Mouse (Mus musculus): Measurements from ENCODE around the gene Capn12. TPM values are rescaled to one million over a fixed set of nuclear protein-coding genes. Genes with fewer than 3 reads are reported as not detected.

The Capn12 gene
- total RNA-seq (2017) = 0.87 TPM in 1 of 3 replicates, not detected in the others

DNA sequence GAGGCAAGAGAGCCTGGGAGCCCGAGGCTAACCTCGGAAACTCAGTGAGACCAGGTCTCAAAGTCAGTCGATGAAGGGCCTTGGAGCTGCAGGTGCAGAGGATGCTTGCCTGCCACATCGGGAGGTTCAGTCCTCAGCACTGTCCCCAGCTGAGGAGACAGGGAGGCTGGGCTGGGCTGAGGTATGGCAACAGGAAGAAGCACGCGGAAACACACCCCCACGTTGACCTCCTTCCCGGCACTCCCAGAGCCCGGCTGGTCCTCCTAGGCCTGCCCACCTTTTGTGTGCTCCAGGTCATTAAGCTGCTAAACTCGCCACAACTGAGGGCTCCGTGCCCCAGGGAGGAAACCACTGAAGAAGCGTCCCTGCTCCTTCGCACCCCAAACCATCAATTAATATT, at the start of gene Capn12:
TSS of gene Capn12 (plus strand) at position 224 of the 400 bp plus-strand sequence.
- no peak for ATAC-seq (replicated peaks; ENCODE audit: insufficient number of reproducible peaks, low FRiP score, low TSS enrichment, poor library complexity, severe bottlenecking)

- no peak for ATAC-seq (replicated peaks; ENCODE audit: insufficient number of reproducible peaks, low FRiP score, low TSS enrichment, poor library complexity, severe bottlenecking)
Observed at GRCm38 (mm10) chr7:28832137-28832536, 49.1 kb upstream of the Capn12 start.

- ATAC-seq (replicated peaks; ENCODE audit: insufficient number of reproducible peaks, low FRiP score, low TSS enrichment, poor library complexity, severe bottlenecking) = no peak
Observed at GRCm38 (mm10) chr7:28833723-28834347, 47.4 kb upstream of the Capn12 start, which contains the start of gene Lgals4. TSS of gene Lgals4 (plus strand) at chr7:28833854.

- ATAC-seq (replicated peaks; ENCODE audit: insufficient number of reproducible peaks, low FRiP score, low TSS enrichment, poor library complexity, severe bottlenecking) = no peak
Observed at GRCm38 (mm10) chr7:28836936-28837335, 44.3 kb upstream of the Capn12 start.

DNA sequence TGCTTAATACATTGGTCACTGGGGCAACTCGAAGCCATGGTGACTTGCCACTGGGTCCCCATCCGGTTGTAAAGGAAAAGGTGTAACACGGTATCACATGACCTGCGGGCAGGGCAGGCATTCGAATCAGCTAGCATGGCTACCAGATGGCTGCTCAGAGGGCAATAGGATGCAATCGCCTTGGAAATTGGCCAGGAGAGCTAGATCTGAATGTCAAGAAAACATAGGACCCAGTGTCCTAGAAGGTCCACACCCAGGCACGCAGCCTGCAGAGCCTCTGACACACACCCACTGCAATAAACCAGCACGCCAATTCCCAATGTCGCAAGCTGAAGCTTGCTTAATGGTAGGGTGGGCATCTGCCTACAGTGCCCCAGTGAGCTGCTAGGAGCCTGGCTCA, 42.9 kb upstream of the Capn12 start:
- no peak for ATAC-seq (replicated peaks; ENCODE audit: insufficient number of reproducible peaks, low FRiP score, low TSS enrichment, poor library complexity, severe bottlenecking)

- ATAC-seq (replicated peaks; ENCODE audit: insufficient number of reproducible peaks, low FRiP score, low TSS enrichment, poor library complexity, severe bottlenecking) = no peak
Observed at GRCm38 (mm10) chr7:28847273-28847672, 33.9 kb upstream of the Capn12 start.

DNA sequence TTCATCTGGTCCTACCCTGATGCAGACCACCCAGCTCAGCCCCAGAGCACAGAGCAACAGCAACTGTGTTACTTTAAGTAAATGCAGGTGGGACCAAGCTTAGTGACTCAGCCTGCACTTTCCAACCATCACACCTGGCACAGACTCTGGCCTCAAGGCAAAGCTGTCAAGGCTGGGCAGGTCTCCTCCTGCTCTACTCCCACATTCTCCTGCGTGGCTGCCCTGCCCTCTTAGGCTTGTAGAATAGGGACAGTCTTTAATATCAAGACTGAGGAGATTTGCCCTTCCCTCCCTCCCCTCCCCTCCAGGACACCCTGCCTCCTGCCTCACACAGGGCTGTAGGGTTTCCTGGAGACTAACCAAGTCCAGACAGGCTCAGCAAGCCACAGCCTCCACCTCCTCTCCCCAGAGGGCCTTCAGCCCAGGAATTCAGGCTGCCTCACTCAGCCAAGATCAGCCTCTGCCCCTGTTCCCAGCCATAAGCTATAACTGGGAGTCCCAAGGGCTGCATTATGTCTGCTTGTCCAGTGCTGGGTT, 31.5 kb upstream of the Capn12 start:
- ATAC-seq (replicated peaks; ENCODE audit: insufficient number of reproducible peaks, low FRiP score, low TSS enrichment, poor library complexity, severe bottlenecking) = no peak

GRCm38 (mm10) chr7:28850642-28851041, 30.6 kb upstream of the Capn12 start:
- ATAC-seq (replicated peaks; ENCODE audit: insufficient number of reproducible peaks, low FRiP score, low TSS enrichment, poor library complexity, severe bottlenecking) = no peak

GRCm38 (mm10) chr7:28859953-28860352, 21.3 kb upstream of the Capn12 start:
- no peak for ATAC-seq (replicated peaks; ENCODE audit: insufficient number of reproducible peaks, low FRiP score, low TSS enrichment, poor library complexity, severe bottlenecking)

- ATAC-seq (replicated peaks; ENCODE audit: insufficient number of reproducible peaks, low FRiP score, low TSS enrichment, poor library complexity, severe bottlenecking) = no peak
Observed at GRCm38 (mm10) chr7:28860898-28861297, 20.3 kb upstream of the Capn12 start.

DNA sequence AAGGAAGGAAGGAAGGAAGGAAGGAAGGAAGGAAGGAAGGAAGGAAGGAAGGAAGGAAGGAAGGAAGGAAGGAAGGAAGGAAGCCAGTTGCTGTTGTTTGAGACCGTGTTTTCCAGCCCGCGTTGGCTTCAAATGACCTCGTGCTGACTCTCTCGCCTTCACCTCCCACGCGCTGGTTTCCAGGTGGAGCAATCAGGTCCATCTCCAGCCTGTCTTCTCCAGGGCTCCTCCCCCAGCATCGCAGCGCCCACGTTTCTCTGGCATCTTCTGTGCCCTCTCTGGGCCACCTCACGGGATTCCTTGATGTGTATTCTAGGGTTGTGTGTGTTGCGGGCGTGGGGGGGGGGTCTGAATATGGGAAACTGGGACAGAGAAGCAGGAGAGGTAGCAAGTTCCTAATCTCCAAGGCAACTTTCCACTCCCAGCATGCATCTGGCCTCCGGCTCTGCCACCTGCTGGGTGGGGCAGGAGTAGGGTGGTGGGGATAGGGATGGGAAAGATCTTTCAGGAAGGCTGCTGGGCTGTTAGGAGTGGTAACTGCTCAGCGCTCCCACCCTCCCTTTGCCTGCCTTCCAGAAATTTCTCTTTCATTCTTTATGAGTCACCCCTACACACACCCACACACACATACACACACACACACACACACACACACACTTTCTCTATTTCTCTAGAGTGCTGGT, 18.3 kb upstream of the Capn12 start:
- ATAC-seq (replicated peaks; ENCODE audit: insufficient number of reproducible peaks, low FRiP score, low TSS enrichment, poor library complexity, severe bottlenecking) = no peak

DNA sequence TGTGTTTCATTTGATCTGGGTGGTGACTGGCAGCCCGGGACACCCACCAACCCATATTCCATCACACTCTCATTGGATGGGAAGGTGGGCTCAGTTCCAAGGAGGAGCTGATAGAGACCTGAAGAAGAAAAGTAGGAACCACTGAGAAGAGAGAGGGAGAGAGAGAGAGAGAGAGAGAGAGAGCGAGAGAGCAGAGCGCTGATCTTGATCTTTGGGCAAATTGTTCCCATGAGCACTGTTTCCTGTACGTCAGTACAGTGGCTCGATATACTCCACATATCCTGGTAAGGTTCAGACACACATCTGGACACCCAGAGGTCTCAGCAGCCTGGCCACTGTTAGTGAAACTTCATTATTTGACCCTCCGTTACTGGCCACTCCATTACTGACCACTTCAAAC, 17.7 kb upstream of the Capn12 start, which contains the start of gene Lgals7:
TSS of gene Lgals7 (plus strand) at position 314 of the 400 bp plus-strand sequence.
- ATAC-seq (replicated peaks; ENCODE audit: insufficient number of reproducible peaks, low FRiP score, low TSS enrichment, poor library complexity, severe bottlenecking) = no peak

GRCm38 (mm10) chr7:28864288-28864750, 16.9 kb upstream of the Capn12 start:
- no peak for ATAC-seq (replicated peaks; ENCODE audit: insufficient number of reproducible peaks, low FRiP score, low TSS enrichment, poor library complexity, severe bottlenecking)

GRCm38 (mm10) chr7:28865481-28866300, 15.5 kb upstream of the Capn12 start:
- ATAC-seq (replicated peaks; ENCODE audit: insufficient number of reproducible peaks, low FRiP score, low TSS enrichment, poor library complexity, severe bottlenecking) = peak; percentile 82

DNA sequence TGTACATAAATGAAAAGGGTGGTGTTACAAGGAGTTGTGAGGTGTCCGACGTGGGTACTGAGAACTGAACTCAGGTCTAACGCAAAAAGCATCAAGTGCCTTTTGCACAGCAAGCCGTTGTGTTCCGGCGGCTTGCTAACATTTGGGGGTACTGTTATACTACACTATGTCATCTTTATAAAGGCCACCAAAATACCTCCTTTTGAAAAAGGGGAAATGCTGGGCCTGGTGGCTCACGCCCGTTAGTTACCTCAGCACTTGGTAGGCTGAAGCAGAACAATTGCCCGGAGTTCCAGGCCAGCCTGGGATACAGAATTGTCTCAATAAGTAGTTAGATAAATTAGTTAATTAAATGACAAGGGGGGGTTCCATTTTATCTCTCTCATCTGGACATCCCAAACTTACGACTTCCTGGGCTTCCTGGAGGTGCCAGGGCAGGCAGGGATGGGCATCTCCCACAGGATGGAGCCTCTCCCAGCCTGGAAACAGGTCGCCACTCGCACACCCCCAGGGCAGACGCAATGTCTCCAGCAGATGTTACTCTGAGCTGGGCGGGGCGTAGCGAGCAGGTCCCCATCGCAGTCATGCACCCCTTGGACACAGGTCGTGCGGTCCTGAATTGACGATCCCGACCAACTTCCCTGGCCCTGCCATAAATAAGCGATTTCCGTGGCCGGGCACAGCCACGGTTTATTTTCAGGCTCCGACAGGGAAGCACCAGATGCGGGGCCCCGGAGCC, 14.3 kb upstream of the Capn12 start:
- ATAC-seq (replicated peaks; ENCODE audit: insufficient number of reproducible peaks, low FRiP score, low TSS enrichment, poor library complexity, severe bottlenecking) = no peak

DNA sequence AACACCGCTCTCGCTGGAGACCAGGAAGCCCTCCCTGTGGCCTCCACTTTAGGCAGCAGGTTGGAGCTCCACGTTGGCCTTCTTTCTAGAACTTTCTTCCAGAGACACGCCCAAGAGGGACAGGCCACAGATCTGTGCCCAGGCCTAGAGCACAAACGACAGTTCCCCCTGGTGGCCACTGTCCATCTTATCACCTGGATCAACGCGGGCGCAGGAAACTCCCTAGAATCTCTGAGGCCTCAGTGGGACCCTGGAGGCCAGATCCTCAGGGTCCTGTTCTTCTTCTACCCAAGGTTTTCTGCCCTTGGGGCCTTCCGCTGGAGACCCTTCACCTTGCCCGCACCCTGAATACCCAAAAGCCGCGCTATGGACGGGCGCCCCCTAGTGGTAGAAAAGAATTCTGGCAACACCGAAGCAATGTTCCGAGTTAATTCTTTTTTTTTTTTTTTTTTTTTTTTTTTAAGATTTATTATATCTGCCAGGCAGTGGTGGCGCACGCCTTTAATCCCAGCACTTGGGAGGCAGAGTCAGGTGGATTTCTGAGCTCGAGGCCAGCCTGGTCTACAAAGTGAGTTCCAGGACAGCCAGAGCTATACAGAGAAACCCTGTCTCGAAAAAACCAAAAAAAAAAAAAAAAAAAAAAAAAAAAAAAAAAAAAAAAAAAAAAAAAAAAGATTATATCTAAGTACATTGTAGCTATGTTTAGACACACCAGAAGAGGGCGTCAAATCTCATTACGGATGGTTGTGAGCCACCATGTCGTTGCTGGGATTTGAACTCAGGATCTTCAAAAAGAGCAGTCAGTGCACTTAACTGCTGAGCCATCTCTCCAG, 13.5 kb upstream of the Capn12 start:
- ATAC-seq (replicated peaks; ENCODE audit: insufficient number of reproducible peaks, low FRiP score, low TSS enrichment, poor library complexity, severe bottlenecking) = peak; percentile 58

GRCm38 (mm10) chr7:28870901-28871664, 10.1 kb upstream of the Capn12 start:
- ATAC-seq (replicated peaks; ENCODE audit: insufficient number of reproducible peaks, low FRiP score, low TSS enrichment, poor library complexity, severe bottlenecking) = no peak
